Mouse (Mus musculus): ENCODE results near the gene Arid5a. TPM values are rescaled to one million over a fixed set of nuclear protein-coding genes. Genes with fewer than 3 reads are reported as not detected.

Gene Arid5a
- total RNA-seq, 1 experiment from 2014 or later, result 38.5 TPM

GRCm38 (mm10) chr1:36368969-36369645, 61.6 kb downstream of the Arid5a start, which contains the start of gene Kansl3:
Gene Kansl3, minus strand, starts transcription at chr1:36369181.
- ATAC-seq (replicated peaks in 1 of 2; ENCODE audit: insufficient read depth in 1 of 2, low FRiP score in 2 of 2, low TSS enrichment in 1 of 2, low read depth in 1 of 2, poor library complexity in 2 of 2, severe bottlenecking in 2 of 2), result peak; percentile 75 to 91

DNA sequence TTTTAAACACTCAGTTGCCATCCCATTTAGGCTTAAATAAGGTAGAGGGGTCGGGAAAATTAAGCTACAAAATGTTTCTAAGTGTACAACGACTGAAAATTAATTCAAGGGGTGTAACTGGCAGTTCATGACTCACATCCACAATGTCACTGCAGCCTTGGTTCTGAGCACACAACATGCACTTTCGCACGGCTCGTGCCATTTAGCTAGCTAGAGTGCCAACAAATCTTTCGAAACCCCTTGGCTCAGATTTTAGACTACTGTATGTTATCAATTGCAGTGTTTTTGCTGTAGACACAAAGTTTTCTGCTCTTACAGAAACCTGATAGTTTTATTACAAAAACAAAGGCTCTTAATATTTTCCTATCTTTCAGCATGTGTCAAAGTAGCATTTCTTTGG, 63.4 kb downstream of the Arid5a start:
- no peak for ATAC-seq (replicated peaks in 1 of 2; ENCODE audit: insufficient read depth in 1 of 2, low FRiP score in 2 of 2, low TSS enrichment in 1 of 2, low read depth in 1 of 2, poor library complexity in 2 of 2, severe bottlenecking in 2 of 2)

DNA sequence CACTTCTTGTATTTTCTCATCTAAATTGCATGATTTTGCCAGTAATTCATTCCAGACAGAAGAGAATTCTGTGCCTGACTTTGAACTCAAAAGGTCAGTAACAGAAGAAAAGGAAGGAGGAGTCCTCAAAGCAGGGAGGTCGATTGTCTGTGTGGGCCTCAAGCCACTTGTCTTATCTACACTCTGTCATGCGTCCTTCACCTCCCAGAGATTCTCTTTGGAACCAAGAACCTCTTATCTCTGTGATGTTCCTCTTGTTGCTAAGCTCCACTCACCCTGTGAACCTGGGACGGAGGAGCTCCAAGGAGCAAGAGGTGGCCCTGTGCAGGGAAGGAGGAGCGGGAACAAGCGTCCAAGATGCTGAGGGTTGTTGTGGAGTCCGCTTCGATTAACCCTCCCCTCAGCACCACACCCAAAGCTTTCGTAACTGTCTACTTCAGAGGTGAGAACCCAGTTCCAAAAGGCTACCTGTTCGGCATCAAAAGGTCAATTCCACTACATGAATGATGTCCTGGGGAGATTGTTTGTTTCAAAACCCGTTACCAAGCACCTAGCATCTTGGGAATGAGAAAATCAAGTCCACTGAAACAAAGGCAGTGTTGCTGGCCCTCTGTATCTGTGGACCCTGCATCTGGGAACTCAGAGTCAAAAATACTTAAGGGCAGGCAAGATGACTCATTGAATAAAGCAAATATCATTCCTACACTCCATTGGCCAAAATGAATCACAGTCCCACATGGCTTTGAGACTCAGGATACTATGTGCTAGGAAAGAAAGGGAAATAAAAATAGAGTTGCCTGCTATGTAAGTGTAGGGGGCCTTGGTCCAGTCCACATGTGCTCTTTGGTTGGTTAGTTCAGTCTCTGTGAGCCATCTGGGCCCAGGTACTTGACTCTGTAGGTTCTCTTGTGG, 64.7 kb downstream of the Arid5a start, which contains the start of gene Fer1l5:
Gene Fer1l5, plus strand, starts transcription at position 358 of the 912 bp plus-strand sequence.
- no peak for ATAC-seq (replicated peaks in 1 of 2; ENCODE audit: insufficient read depth in 1 of 2, low FRiP score in 2 of 2, low TSS enrichment in 1 of 2, low read depth in 1 of 2, poor library complexity in 2 of 2, severe bottlenecking in 2 of 2)

Other genes with a start within 250 kb of the Arid5a start
- 12.4 and 17.6 TPM in 2 replicates for gene Hs6st1, start 239.3 kb upstream of the Arid5a start, total RNA-seq (2017)
- 76.5 and 89.6 TPM in 2 replicates for gene Uggt1, start 63.0 kb upstream of the Arid5a start, total RNA-seq (2017)
- 64.3 and 66.8 TPM in 2 replicates for gene Neurl3, start 33.1 kb upstream of the Arid5a start, total RNA-seq (2017)
- gene Kansl3, start 61.4 kb downstream of the Arid5a start, total RNA-seq (2017), result 47.4 and 47.8 TPM in 2 replicates
- not detected in 2 replicates for gene Fer1l5, start 64.6 kb downstream of the Arid5a start, total RNA-seq (2017)
- 5.6 and 7.1 TPM in 2 replicates for gene Lman2l, start 137.5 kb downstream of the Arid5a start, total RNA-seq (2017)
- 8.7 and 9.6 TPM in 2 replicates for gene Cnnm4, start 163.9 kb downstream of the Arid5a start, total RNA-seq (2017)
- gene Cnnm3, start 204.1 kb downstream of the Arid5a start, total RNA-seq (2017), result 9.4 and 14.3 TPM in 2 replicates
- 8.9 and 12.8 TPM in 2 replicates for gene Ankrd23, start 229.2 kb downstream of the Arid5a start, total RNA-seq (2017)
- gene Gm42417, start 231.7 kb downstream of the Arid5a start, total RNA-seq (2017), result 2.7 and 4.4 TPM in 2 replicates
- gene Ankrd39, start 239.7 kb downstream of the Arid5a start, total RNA-seq (2017), result 4.7 and 9.0 TPM in 2 replicates

Data from hematopoietic stem cell, adult 5-6 weeks (primary cell).